Mouse (Mus musculus) liver, embryonic 14.5 days (tissue): ENCODE data around the gene Tepp.

ENCODE experiments used
- CTCF ChIP-seq: IDR thresholded peaks from 2 replicates; pipeline ENCODE4 v1.5.1; 2016; ENCODE audit warnings: antibody characterized with exemption, low read depth, control low read depth
- EP300 ChIP-seq: IDR thresholded peaks from 2 replicates; pipeline ENCODE4 v1.6.1; 2016; ENCODE audit warnings: antibody characterized with exemption, low read depth

DNA sequence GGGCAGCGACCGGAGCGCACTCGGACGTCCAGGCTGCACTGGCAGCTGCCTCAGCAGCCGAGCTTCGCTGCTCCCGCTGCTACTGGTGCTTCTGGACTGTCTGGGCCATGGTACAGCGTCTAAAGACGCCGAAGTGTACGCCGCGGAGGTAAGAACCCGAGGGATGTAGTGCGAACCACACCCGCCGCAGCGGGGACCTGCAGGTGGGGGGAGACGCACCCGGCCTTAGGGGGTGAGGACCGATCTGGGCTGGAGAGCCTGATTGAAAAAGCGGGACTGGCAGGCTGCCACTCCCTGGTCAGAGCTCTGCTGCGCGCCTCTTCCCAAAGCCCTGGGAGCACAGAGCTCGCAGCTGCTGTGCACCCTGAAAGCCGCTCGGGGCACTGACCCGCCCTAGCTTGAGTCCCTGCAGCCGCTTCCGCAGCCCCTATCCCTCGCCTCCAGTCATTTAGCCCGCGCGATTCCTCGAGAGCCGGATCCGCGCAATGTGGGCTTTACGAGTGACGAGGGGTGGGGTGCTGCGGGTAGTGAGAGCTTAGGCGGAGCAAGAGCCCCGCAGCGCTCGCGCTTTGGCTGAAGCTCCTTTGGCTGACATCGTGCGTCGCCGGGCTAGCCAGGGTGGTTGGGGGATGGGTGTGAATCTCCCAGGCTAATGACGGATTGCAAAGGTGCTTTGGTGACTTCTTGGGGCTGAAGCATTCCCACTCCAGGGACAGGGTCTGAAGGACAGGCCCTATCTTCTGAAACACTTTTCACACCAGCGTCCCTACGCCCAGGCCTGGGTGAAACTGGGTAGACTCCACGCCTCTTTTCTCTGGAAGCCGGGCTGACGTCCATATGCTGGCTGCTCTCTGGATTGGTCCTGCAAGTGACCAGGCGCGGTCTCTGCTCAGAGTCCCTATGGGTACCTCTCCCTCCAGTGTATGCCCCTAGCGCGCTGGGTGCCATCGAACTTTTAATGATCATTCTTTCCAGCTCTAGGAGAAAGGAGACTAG, 42.8 kb downstream of the Tepp start:
- TF ChIP-seq EP300: no peak
- TF ChIP-seq CTCF: no peak
